Mouse (Mus musculus) spleen, adult 2 months (tissue): Measurements from ENCODE around the gene Cacna1c. TPM values are rescaled to one million over a fixed set of nuclear protein-coding genes. Genes with fewer than 3 reads are reported as not detected.

Experiments
- DNase-seq, 2 experiments: peaks; one replicate each; pipeline versions ENCODE4 v3.0.0 to v3.0.0-alpha.2; 2012 to 2021; ENCODE audit warnings: low spot score in 2 of 2, low read depth in 1 of 2
- H3K27ac ChIP-seq: fragments of 200-500 bp; 2 replicates; pipeline ENCODE4 v1.5.1; 2012; ENCODE audit warnings: low read length, inconsistent platforms; ENCODE audit not compliant: insufficient read depth
- H3K27me3 ChIP-seq: fragments of 200-500 bp; 2 replicates; pipeline ENCODE4 v1.6.1; 2012; ENCODE audit warnings: mild to moderate bottlenecking, moderate library complexity, low read length, inconsistent platforms; ENCODE audit not compliant: control insufficient read depth, insufficient read depth
- H3K36me3 ChIP-seq: fragments of 200-500 bp; 2 replicates; pipeline ENCODE4 v1.6.1; 2012; ENCODE audit warnings: mild to moderate bottlenecking, low read length, inconsistent platforms; ENCODE audit not compliant: control insufficient read depth, insufficient read depth
- H3K4me1 ChIP-seq: fragments of 200-500 bp; 2 replicates; pipeline ENCODE4 v1.6.1; 2011; ENCODE audit warnings: inconsistent platforms; ENCODE audit not compliant: control insufficient read depth, insufficient read depth, insufficient read length
- H3K4me3 ChIP-seq: fragments of 200-500 bp; 2 replicates; pipeline ENCODE4 v1.5.1; 2011; ENCODE audit warnings: mild to moderate bottlenecking, inconsistent platforms; ENCODE audit not compliant: insufficient read depth, insufficient read length; ENCODE audit errors: extremely low read depth
- CTCF ChIP-seq: fragments of 200-500 bp; IDR thresholded peaks from 2 replicates; pipeline ENCODE4 v1.5.1; 2011; ENCODE audit warnings: mild to moderate bottlenecking, inconsistent platforms; ENCODE audit not compliant: insufficient read depth, insufficient read length, insufficient replicate concordance; ENCODE audit errors: extremely low read depth
- POLR2A ChIP-seq: fragments of 200-500 bp; IDR thresholded peaks from 2 replicates; pipeline ENCODE4 v1.6.1; 2011; ENCODE audit warnings: low read depth, low read length, inconsistent platforms
- WGBS: fragments of 180-500 bp; shearing (Covaris S2); methylation state at CpG from one replicate; pipeline ENCODE4 v1.1.7; 2018; 5-methylcytosine and 5-hydroxymethylcytosine counted together
- polyA plus RNA-seq: library from polyadenylated mRNA; depleted of rRNA; stranded (reverse); fragments of >200 nt; gene quantifications from 2 replicates; pipeline ENCODE4 v1.2.3, GENCODE M21; 2012

Cacna1c gene
- polyA plus RNA-seq, 1 experiment: 1.1 TPM

- H3K36me3 ChIP-seq: no peaks in the 10 kb centered on the region
- H3K4me3 ChIP-seq: no peak overlapping the region
- TF ChIP-seq CTCF: no peak
- no peak overlapping the region for H3K27ac ChIP-seq
- DNase-seq: no peak
- WGBS: 84% methylated on average over 12 of the region's 12 CpGs
- H3K27me3 ChIP-seq: no peaks in the 10 kb centered on the region
- no peaks in the 10 kb centered on the region for H3K4me1 ChIP-seq
These were observed 551.4 kb downstream of the Cacna1c start for GRCm38 (mm10) chr6:118644866-118645265.

GRCm38 (mm10) chr6:118643541-118643940, 552.7 kb downstream of the Cacna1c start:
- no peaks in the 10 kb centered on the region for H3K36me3 ChIP-seq
- no peak overlapping the region for H3K27ac ChIP-seq
- no peaks in the 10 kb centered on the region for H3K4me1 ChIP-seq
- TF ChIP-seq CTCF: no peak
- TF ChIP-seq POLR2A: no peak
- H3K27me3 ChIP-seq: no peaks in the 10 kb centered on the region
- WGBS: 80% methylated on average over 2 of the region's 2 CpGs
- H3K4me3 ChIP-seq: no peak overlapping the region
- DNase-seq: no peak

GRCm38 (mm10) chr6:118641671-118642325, 554.4 kb downstream of the Cacna1c start:
- Histone ChIP-seq H3K36me3 (no peaks in the 10 kb centered on the region), H3K27ac (no peak overlapping the region), H3K27me3 (no peaks in the 10 kb centered on the region), H3K4me1 (no peaks in the 10 kb centered on the region), H3K4me3 (no peak overlapping the region)
- 58% methylated on average over 6 of the region's 6 CpGs for WGBS
- TF ChIP-seq POLR2A (no peak), CTCF (no peak)
- no peak for DNase-seq

- DNase-seq: no peak
- Histone ChIP-seq H3K36me3 (no peaks in the 10 kb centered on the region), H3K27me3 (no peaks in the 10 kb centered on the region), H3K4me3 (no peak overlapping the region), H3K4me1 (no peaks in the 10 kb centered on the region), H3K27ac (no peak overlapping the region)
- 73% methylated on average over 2 of the region's 2 CpGs for WGBS
- TF ChIP-seq CTCF (no peak), POLR2A (no peak)
These were observed 556.4 kb downstream of the Cacna1c start for GRCm38 (mm10) chr6:118639816-118640215.

- TF ChIP-seq CTCF: no peak
- no peak for TF ChIP-seq POLR2A
- Histone ChIP-seq H3K4me1 (no peaks in the 10 kb centered on the region), H3K27me3 (no peaks in the 10 kb centered on the region), H3K27ac (no peak overlapping the region), H3K4me3 (no peak overlapping the region), H3K36me3 (no peaks in the 10 kb centered on the region)
- no peak for DNase-seq
- WGBS: 87% methylated on average over 2 of the region's 2 CpGs
These were observed 557.3 kb downstream of the Cacna1c start for GRCm38 (mm10) chr6:118638911-118639310.

GRCm38 (mm10) chr6:118632491-118632890, 563.7 kb downstream of the Cacna1c start:
- DNase-seq: no peak
- TF ChIP-seq CTCF (no peak), POLR2A (no peak)
- Histone ChIP-seq H3K27me3 (no peaks in the 10 kb centered on the region), H3K36me3 (no peaks in the 10 kb centered on the region), H3K4me1 (no peaks in the 10 kb centered on the region), H3K27ac (no peak overlapping the region), H3K4me3 (no peak overlapping the region)
- WGBS: 89% methylated on average over 2 of the region's 2 CpGs

GRCm38 (mm10) chr6:118630006-118630405, 566.2 kb downstream of the Cacna1c start:
- TF ChIP-seq CTCF: no peak
- TF ChIP-seq POLR2A: no peak
- H3K27me3 ChIP-seq: no peaks in the 10 kb centered on the region
- WGBS: 70% methylated on average over 4 of the region's 4 CpGs
- H3K4me1 ChIP-seq: no peaks in the 10 kb centered on the region
- no peak overlapping the region for H3K4me3 ChIP-seq
- no peak overlapping the region for H3K27ac ChIP-seq
- H3K36me3 ChIP-seq: no peaks in the 10 kb centered on the region
- DNase-seq: no peak

GRCm38 (mm10) chr6:118626246-118626645, 570.0 kb downstream of the Cacna1c start:
- Histone ChIP-seq H3K27ac (no peak overlapping the region), H3K4me1 (no peaks in the 10 kb centered on the region), H3K36me3 (no peaks in the 10 kb centered on the region), H3K4me3 (no peak overlapping the region), H3K27me3 (no peaks in the 10 kb centered on the region)
- 71% methylated on average over 4 of the region's 4 CpGs for WGBS
- TF ChIP-seq POLR2A (no peak), CTCF (no peak)
- no peak for DNase-seq
